Mouse (Mus musculus) adipocyte (in vitro differentiated cells): ENCODE results near the gene 3110082I17Rik.
A peak's percentile ranks its signal among the peaks of the same experiment; 100 is the strongest.

Experiments used
- DNase-seq: peaks from one replicate; pipeline ENCODE4 v3.0.0-alpha.2; 2016; ENCODE audit warnings: low spot score

Gene 3110082I17Rik

DNA sequence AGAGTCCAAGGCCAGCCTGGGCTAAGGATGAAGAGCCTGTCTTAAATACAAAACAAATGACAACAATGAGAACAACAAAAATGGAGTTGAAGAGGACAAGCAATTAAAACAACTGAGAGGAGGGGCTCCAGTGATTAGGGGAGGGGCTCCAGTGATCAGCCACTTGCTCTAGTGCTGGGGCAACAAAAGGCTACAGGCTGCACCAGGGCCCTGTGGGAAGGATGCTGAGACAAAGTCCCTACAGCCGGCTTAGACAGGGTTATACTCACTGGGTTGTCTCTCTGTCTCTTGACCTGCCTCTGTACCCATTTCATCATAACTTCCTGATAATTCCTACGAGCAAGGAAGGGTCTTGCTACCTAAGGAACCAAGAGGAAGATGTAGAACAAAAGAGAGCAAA is 42.2 kb downstream of the 3110082I17Rik start:
- DNase-seq, result no peak

DNA sequence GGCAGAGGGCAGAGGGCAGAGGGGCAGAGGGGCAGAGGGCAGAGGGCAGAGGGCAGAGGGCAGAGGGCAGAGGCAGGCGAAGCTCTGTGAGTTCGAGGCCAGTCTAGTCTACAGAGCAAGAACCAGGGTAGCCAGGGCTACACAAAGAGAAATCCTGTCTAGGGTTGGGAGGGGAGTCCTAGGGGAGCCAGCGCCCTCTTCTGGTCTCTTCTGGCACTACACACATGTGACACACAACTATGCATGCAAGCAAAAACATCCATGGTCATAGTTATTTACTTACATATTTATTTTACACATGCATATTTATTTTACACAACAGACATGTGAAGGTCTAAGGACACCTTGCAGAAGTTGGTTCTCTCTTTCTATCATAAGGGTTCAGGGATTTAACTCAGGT is 42.8 kb downstream of the 3110082I17Rik start:
- DNase-seq, result no peak

DNA sequence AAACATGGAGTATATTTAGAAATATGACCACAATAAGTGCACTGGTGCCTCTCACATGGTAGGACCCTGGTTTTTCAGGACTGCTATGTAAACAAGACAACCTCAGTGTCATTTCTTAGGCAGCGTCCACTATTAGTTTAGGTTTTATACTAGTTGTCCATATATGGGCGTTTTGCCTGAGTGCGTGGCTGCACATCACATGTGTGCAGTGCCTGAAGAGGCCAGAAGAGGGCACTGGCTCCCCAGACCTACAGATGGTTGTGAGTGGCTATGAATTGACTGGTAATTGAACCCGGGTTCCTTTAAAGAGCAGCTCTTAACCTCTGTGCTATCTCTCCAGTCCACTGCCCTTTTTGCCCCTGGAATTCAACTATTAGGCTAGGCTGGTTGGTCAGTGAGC is 43.4 kb downstream of the 3110082I17Rik start:
- DNase-seq, result no peak

DNA sequence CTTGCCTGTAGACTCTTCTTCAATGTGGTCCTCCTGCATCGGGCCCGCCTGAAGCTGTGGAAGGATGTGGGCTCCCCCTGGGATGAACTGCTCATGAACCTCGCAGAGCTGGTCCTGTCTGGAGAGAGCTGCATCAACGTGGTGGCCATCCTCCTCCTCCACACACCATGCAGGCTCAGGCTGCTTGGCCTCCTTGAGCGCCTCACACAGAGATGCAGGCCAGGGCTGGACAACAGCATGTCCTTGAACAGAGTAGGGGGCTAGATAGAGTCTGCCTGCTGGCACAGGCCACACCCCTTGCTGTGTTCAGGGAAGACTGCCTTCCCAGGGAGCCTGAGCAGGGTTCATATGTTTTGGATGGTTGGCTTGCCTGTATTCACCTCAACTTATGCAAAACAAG is 45.3 kb downstream of the 3110082I17Rik start:
- no peak for DNase-seq

DNA sequence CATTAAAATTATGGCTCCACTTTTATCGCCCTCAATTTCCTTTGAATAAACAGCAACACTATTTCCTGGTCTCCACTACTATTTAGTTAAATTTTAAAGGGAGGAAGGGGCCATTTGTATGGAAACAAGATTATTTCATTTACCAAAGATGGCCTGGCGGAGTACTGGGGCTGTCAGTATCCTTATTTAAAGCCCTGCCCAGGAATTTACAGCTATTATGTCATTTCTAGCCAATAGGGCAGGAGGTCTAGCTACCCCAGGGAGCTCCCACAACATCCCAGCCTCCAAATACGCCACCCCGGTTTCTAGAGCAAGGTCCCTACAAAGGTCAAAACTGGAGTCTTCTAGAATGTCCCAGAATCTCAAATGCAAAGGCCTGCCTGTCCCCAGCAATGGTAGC is 46.8 kb downstream of the 3110082I17Rik start:
- DNase-seq, result no peak

DNA sequence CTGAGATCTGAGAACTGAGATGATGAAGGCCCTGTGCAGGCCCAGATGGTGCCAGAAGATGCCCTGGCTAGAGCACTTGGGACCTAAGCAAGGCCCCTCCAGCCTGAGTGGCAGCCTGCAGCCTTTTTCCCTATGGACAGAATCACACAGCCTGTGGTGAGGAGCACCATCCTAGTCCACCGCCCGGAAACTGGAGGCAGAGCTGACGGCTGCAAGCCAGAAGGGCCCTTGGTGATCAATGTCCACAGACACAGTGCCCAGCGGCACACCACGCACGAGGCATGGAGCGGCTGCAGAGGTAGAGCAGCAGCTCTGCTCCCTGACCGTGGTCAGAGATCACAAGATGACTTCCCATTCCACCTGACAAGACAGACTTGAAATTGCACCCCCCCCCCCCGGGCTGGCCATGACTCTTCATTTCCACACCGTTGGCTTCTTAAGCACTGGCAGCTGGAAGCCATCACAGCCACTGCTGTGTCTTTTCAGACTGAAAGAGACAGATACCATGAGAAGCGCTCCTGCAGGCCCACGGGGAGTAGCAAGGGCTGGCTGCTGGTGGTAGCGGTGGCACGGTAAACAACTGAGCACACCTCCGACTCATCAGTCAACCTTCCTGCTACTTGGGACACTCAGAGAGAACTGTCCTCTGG is 48.5 kb downstream of the 3110082I17Rik start:
- no peak for DNase-seq

DNA sequence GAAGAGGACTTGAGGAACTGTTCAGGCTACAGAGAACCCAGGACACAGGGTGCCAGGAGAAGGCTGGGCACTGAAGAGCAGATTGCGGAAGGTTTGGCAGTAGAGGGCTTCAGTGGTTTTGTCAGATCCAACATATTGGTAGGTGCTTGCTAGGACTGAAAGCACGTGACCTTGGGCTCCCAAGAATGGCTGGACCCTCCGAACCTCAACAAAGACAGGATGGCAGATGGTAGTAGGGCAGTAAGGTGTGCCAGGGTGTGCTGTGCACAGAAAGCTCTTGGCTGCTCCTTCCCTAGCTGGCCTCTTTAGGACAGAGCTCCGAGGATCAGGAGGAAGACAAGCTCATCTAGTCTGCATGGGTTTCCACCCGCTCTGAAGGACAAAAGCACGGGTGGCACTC is 49.2 kb downstream of the 3110082I17Rik start:
- DNase-seq, result no peak

DNA sequence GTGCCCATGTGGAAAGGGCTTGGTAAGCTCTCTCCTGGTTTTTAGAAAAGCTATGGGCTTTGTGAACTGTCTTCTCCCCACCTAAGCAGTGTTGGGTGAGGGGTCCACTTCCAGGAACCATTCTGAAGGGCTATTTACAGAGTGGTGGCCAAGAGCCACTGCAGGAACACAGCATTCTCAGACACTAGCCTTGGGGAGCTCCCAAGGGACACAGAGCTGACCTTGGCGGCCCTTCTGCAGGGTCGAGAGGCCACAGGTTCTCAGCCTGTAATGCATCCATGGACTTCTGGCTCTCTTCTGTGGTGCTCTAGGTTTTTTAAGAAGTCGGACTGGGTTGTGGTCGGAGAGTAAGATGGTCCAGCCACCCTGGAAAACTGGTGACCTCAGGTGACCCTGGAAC is 50.3 kb downstream of the 3110082I17Rik start:
- DNase-seq, result no peak

DNA sequence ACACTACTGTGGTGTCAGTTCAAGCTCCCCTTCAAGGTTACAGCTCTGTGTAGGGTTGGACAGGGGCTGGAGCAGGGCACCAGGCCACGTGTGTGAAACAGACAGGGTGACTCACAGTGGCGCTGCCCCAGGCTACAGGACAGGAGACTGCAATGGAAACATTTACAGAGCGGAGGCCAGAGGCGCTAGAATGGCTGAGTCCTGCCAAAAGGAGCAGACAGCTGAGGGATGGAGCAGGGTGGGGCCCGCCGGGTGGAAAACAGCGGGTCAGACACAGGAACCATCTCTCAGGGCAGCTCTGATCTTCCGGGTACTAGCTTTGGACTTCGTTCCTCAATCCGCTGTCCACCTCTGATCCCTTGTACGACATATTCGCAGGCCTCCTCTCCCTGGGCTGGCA is 50.9 kb downstream of the 3110082I17Rik start:
- DNase-seq, result peak; percentile 94

DNA sequence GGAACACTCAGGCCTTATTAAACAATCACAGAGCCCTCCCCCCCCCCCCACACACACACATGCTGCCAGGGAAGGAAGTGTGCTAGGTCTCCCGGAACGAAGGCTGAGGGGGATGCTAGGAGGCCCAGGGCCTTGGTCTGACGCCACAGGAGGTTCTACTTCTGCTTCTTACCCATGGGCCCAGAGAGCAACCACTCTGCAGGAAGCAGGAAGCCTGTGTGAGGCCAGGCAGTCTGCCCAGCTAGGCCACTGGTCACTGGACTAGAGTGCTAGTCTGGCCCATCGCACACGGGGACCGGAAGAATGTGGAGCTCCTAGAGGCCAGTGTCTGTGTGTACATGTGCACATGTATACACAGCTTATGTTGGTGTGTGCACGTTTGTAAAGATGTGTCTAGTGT is 51.8 kb downstream of the 3110082I17Rik start:
- DNase-seq, result peak; percentile 95

DNA sequence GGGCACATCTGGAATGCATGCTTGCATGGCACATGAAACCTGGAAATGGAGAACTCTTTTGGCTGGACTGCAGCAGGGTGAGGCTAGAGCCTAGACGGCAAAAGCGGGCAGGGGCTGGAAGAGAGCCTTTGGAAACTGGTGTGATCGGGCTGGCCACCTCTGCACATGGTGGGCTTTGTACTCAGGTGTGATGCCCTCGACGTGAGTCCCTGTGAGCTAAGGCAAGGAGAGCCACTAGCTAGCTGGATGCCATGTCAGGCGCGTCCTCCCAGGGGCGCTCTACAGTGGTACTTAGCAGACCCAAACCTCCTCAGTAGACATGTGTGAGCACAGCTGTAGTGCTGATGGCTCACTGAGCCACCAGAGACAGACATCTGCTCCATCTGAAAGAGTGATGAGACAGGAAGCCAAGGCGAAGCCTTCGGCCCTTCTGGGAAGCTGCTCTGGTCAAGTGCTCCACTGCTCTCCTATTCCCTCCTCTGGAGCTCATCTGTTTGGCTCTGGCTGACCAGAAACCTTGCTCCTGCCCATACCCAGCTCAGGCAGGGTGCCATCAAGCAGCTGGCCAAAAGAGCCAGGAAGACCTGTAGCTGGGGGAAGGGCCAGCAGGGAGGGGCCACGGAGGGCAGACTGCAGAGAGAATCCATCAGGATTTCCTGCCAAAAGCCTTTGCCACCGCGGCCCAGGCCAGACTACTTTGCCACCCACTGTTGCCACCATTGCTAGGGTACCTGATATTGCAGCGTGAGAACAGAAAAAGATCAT is 53.0 kb downstream of the 3110082I17Rik start:
- DNase-seq, result peak; percentile 75

DNA sequence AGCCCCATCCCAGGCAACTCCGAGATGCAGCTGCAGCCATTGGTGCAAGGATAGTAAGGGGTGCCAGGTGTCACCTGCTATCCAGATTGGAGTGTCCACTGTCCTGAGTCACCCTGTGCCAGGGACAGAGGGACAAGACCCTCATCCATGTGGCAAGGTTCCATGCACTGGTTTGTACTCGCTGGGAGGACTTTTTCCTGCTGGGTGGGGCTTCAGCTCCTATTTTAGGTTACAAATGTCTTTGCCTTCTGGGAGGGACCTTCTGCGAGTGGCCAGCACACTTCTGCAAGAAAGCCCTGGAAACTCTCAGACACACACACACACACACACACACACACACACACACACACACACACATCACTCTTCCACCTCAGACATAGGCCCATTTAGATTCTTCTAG is 54.4 kb downstream of the 3110082I17Rik start:
- no peak for DNase-seq

DNA sequence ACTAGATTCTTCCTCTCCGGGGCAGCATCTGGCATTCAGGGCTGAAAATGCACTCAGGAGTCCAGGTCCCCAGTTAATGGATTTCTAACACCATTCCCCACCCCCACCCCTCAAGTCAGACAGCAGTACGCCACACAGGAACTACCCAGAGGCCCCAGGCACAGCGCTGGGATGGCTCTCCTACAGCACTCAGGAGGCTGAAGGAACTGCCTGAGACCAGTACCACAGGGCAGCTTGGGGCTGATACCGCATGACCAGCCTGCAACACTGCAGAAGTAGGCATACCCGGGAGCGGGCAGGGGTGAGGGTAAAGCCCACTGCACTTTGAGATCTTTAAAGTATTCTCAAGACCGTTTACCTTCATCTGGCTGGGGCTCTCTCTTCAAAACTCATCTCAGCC is 54.8 kb downstream of the 3110082I17Rik start:
- no peak for DNase-seq

DNA sequence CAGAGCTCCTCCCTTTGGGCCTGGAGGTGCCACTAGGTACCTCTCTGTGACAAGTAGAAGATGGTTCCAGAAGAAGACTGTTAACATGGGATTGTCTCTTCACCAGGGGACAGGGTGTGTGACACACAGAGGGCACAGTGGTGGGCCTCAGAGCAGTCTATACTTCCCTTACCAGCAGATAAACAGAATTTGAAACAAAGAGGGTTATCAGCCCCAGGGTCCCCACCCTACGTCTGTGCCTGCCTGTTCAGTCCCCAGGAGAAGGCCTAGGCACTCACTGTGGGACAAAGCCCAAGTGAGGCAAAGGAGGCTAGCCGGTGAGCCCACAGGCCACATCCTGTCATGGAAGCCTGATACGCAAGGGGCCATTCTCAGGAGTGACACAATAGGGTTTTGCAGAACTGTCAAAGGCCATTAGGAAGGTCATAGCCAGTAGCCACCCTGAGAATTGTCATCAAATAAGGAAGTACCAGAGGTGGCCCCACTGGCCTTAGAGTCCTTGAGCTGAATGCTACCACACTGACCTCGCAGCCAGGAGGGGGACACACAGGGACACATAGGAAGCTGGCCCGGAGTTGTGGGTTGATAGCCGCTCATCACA is 55.4 kb downstream of the 3110082I17Rik start, which contains the start of gene C130050O18Rik:
C130050O18Rik (plus strand) TSS at position 480 of the 601 bp plus-strand sequence.
- no peak for DNase-seq

DNA sequence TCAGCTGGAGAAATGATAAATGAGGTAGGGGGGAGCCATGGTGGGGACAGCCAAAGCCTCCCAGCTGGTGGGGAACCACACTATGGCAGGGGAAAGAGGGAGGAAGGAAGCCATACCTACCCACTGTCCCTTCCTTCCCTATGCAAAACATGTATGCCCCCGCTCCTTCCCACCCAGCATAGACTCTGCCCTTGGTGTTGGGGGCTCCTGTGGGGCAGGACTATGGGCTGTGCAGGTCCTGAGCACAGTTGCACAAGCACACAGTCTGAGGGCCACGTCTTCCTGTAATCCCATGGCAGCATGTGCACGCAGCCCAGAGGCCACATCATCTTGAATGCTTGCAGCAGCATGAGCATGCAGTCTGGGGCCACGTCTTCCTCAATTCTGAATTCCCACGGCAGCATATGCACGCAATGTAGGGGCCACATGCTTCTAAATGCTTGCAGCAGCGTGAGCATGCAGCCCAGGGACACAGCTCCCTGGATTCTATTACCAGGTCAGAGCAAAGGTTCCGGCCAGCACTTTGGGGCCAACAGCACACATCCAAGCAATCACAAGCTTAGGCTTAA is 56.6 kb downstream of the 3110082I17Rik start:
- DNase-seq, result no peak

DNA sequence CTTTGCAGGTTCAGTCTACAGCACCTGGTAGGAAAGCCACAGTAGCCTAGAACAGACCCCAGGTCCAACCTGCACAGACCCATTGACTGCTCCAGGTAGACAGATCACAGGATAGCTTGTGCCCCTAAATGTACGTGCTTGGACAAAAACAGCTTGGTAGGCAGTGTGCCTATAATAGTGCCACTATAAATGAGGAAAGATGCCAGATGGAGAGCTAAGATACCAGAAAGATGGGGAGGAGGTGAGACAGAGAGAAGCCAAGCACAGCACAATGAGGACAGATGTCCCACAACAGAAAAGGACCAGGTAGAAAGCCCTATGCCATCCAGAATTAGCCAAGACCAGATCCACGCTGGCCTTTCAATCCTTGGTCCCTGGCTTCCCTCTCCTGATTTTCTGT is 58.2 kb downstream of the 3110082I17Rik start:
- DNase-seq, result no peak

DNA sequence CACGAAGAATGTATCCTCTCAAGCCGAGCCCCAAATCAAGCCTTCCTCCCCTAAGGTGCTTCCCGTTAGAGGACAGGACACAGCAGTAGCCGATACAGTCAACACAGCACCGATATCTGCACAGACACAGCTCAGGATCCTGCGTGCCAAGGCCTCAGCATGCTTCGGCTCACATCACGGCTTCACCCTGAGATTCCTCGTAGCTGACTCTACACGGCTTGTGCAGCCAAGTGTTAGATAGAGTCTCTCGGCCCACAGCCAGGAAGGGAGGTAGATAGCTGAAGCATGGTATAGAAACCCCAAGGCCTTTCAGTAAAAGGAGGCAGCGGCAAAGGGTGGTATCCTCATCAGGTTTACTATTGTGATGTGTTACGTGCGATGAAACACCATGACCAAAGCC is 60.3 kb downstream of the 3110082I17Rik start:
- no peak for DNase-seq

DNA sequence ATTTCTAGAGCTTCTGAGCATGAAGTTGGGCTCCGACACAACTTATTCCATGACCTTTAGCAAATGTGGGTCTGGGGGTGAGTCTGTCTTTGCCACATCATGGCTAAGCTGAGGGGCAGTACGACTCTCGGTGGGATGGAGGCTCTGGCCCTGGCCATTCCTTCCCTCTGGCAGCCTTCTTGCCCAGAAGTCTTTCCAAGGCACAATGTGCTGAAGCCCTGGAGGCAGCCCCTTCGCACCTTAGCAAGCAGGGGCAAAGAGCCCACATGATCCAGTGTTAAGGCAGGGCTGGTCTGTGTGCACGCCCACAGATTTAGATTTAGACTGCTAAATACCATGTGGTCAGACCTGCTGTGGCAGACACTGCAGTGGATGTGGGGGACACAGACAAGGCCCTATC is 61.5 kb downstream of the 3110082I17Rik start:
- no peak for DNase-seq

DNA sequence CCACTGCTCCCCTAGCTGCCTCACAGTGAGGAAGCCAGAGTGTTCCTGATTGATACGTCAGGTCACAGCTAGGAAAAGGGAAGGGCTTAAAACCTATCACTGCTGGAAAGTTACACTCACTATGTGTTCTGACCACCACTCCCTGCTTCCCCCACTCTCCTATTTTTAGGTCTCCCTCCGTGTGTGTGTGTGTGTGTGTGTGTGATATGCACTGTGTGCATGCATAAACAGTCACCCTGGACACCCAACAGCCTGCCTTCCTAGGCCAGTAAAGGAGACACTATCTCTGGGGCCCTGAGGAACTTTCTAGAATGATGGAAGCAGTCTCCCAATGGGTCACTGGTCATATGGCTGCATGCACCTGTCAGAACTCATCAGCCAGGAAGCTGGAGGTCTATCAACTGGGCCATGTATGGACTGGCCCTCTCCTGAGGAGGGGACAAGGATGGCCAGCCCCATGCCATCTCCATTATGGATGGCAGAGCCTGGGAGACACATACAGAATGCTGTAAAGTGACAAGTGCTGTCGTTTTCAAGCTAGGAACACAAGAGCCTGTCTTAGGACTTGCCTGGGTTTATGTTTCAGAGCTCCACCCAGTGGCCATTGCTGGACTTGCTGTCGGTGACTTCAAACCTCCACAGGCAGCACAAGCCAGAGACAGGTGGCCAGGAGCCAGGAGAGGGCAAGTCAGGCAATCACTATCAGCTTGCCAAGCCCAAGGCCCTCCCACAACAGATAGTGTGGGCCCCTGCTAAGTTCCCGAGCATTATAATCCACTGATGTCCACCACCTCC is 62.2 kb downstream of the 3110082I17Rik start:
- peak; percentile 99 for DNase-seq

DNA sequence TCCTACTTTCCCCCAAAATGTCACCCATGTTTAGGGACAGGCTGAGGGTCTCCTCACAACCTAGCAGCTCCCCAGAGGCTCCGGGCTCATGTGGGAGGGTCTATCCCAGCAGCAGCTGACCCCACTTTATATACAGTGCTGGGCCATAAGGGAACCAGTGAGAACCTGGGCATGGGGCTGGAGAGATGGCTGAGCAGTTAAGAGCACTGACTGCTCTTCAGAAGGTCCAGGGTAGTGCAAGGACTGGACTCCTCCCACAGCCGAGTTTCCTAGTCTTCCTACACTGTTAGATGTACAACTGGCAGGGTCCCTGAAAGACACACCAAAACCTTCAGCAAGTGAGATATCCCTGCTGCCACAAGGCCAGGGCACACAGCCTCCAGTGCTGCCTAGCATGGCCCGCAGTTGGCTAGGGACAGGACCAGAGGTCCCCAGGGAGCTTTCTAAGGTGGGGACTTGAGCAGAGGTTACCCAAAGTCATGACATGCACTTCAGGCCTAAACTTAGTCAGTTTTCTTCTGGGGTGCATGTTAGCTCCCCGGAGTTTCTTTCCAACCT is 62.9 kb downstream of the 3110082I17Rik start:
- no peak for DNase-seq

DNA sequence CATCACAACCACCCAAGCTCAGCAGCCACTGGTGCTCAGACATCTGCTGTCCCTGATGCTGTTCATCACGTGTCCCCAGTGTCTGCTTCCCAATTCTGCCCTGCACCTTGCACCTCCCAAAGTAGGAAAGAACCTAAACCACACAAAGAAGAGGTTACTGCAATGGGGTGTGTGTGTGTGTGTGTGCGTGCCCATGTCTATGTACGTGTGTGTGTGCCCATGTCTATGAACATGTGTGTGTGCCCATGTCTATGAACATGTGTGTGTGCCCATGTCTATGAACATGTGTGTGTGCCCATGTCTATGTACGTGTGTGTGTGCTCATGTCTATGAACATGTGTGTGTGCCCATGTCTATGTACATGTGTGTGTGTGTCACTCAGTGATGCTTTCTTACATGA is 64.8 kb downstream of the 3110082I17Rik start:
- no peak for DNase-seq

DNA sequence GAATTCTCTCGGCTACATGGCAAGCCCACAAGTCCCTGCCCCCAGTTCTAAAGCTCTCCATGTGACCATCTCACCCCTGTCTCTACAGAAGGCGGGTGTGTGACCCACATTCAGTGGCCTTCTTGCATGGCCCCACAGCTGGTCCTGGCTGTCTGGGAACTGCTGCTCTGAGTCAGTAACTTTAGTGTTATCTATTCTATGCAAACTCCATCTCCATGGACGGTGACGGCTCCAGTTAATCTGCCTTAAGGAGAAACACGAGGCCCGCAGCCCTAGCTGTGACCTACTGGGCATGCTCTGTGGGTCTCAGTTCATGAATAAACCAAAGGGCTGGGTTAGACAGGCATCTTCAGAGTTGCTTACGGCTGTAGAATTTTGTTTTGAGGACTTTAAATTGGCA is 65.9 kb downstream of the 3110082I17Rik start:
- no peak for DNase-seq
